Mouse (Mus musculus) midbrain, postnatal 0 days (tissue): ENCODE measurements around the gene Snrnp35. TPM values are rescaled to one million over a fixed set of nuclear protein-coding genes. Genes with fewer than 3 reads are reported as not detected.
"Not testable (repeated sequence)": the region's sequence is repeated elsewhere in the genome, so short reads cannot be mapped to it uniquely, and the experiment has no call there.

Experiments used
- ATAC-seq: fragments of 200-750 bp; cut with Nextera tagmentation; 2 replicates; pipeline ENCODE4 v1.8.0; 2017; ENCODE audit warnings: moderate number of reproducible peaks, mild to moderate bottlenecking, moderate TSS enrichment, moderate library complexity; ENCODE audit not compliant: low FRiP score
- DNase-seq: peaks from one replicate; pipeline ENCODE4 v3.0.0-alpha.2; 2015; ENCODE audit warnings: low spot score
- H3K27ac ChIP-seq: fragments of 300-500 bp; sonication (generic); 2 replicates; pipeline ENCODE4 v1.5.1; 2014; ENCODE audit warnings: low read depth, mild to moderate bottlenecking, low read length, mixed read lengths
- H3K27me3 ChIP-seq: fragments of 300-500 bp; sonication (generic); 2 replicates; pipeline ENCODE4 v1.6.1; 2014; ENCODE audit warnings: low read length, control low read depth, mixed read lengths; ENCODE audit not compliant: insufficient read depth
- H3K36me3 ChIP-seq: fragments of 300-500 bp; sonication (generic); 2 replicates; pipeline ENCODE4 v1.6.1; 2014; ENCODE audit warnings: low read length, control low read depth, mixed read lengths; ENCODE audit not compliant: insufficient read depth
- H3K4me1 ChIP-seq: fragments of 300-500 bp; sonication (generic); 2 replicates; pipeline ENCODE4 v1.6.1; 2014; ENCODE audit warnings: mild to moderate bottlenecking, control low read depth, antibody characterized with exemption, low read length, mixed read lengths; ENCODE audit not compliant: insufficient read depth
- H3K4me2 ChIP-seq: fragments of 300-500 bp; sonication (generic); 2 replicates; pipeline ENCODE4 v1.6.1; 2014; ENCODE audit warnings: low read depth, mild to moderate bottlenecking, low read length, mixed read lengths; ENCODE audit not compliant: poor library complexity, severe bottlenecking
- H3K4me3 ChIP-seq: fragments of 300-500 bp; sonication (generic); 2 replicates; pipeline ENCODE4 v1.5.1; 2014; ENCODE audit warnings: low read depth, mild to moderate bottlenecking, low read length, moderate library complexity
- H3K9ac ChIP-seq: fragments of 300-500 bp; sonication (generic); replicated peaks from 2 replicates; pipeline ENCODE4 v1.6.1; 2014; ENCODE audit warnings: mild to moderate bottlenecking, low read length, moderate library complexity, mixed read lengths; ENCODE audit not compliant: poor library complexity, severe bottlenecking
- H3K9me3 ChIP-seq: fragments of 300-500 bp; sonication (generic); 2 replicates; pipeline ENCODE4 v1.6.1; 2016; ENCODE audit warnings: low read length, control low read depth
- CTCF ChIP-seq: IDR thresholded peaks from 2 replicates; pipeline ENCODE4 v1.5.1; 2016; ENCODE audit warnings: antibody characterized with exemption, mild to moderate bottlenecking
- WGBS: fragments of 180-500 bp; shearing (Covaris S2); extraction: QIAGEN DNeasy Blood & Tissue Kit; methylation state at CpG from one replicate; pipeline ENCODE4 v1.1.7; 2014; 5-methylcytosine and 5-hydroxymethylcytosine counted together
- polyA plus RNA-seq: library from polyadenylated mRNA; unstranded; fragments of >200 nt; fragmentation: Nextera tagmentation; extraction: Ambion mirVana; gene quantifications from 2 replicates; pipeline ENCODE4 v1.2.1, GENCODE M21; 2015
- total RNA-seq: library from RNA; depleted of rRNA; stranded (reverse); fragments of >200 nt; gene quantifications from 2 replicates; pipeline ENCODE4 v1.2.3, GENCODE M21; 2014

Snrnp35 gene
- total and polyA plus RNA-seq, 2 experiments from 2014 or later: 10.7 to 13.0 TPM

DNA sequence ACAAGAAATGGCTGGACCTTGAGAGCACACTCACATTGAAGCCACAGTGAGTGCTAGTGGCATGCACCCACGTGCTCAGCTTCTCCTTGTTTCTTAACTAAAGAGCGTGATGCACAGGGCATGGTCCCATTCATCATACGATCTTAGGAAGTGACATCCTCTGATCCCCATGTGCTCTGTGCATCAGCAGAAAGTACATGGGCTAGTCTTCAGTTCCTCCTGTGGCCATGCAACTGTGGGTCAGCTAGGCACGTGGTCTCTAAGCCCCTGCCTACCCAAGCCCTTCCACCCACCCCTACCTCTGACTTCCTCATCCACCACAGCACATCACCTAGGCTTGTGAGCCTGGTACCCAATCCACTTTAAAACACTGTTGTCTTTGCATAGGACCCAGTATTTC, 9.7 kb downstream of the Snrnp35 start:
- H3K36me3 ChIP-seq: peaks cover 22% of the 10 kb centered on the region
- H3K9ac ChIP-seq: no peak overlapping the region
- 87% methylated on average over 4 of the region's 4 CpGs for WGBS
- no peak for TF ChIP-seq CTCF
- DNase-seq: no peak
- H3K4me1 ChIP-seq: no peaks in the 10 kb centered on the region
- no peak overlapping the region for H3K27ac ChIP-seq
- H3K9me3 ChIP-seq: no peaks in the 10 kb centered on the region
- no peak overlapping the region for H3K4me2 ChIP-seq
- no peaks in the 10 kb centered on the region for H3K27me3 ChIP-seq
- no peak for ATAC-seq
- H3K4me3 ChIP-seq: no peak overlapping the region

DNA sequence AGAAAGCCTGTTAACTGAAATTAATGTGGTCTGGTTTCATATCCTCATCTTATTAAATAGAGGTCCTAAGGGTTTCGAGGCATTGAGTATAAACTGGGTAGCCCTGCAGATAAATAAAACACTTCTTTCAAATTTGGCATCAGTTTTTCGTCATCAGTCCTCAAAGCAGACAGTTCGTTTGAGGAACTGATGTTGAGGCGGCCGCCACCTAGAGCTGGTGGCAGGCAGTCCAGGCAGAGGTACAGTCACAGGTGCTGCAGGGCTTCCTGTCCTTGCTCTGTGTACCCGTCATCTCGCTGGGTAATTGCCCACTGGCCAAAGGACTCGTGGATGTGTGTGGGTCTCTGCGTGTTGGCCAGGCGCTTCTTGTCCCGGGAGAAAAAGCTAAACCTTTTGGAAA, 10.5 kb downstream of the Snrnp35 start:
- Histone ChIP-seq H3K9me3 (no peaks in the 10 kb centered on the region), H3K27me3 (no peaks in the 10 kb centered on the region), H3K4me2 (no peak overlapping the region), H3K27ac (no peak overlapping the region), H3K9ac (no peak overlapping the region), H3K4me3 (no peak overlapping the region), H3K36me3 (peaks cover 28% of the 10 kb centered on the region), H3K4me1 (no peaks in the 10 kb centered on the region)
- WGBS: 90% methylated on average over 11 of the region's 11 CpGs
- DNase-seq: no peak
- no peak for TF ChIP-seq CTCF
- ATAC-seq: no peak

DNA sequence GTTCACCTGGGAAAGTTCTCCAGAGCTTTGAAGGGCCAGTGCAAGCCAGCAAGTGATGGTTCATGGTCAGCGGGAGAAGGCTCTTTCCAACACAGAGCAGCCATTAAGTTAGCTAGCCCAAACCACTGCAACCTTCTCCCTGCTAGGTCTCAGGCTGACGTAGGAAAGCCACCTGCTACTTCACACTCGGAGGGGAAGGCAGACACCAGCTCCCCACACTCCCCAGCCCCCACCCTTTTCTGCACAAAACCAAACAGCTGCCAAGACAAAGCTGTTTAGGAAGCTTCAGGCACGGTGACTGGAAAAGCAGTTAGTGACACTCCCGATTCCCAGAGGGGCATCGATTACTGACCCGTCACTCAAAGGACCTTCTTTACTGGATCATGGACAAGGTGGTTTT, 12.6 kb downstream of the Snrnp35 start:
- Histone ChIP-seq H3K9me3 (no peaks in the 10 kb centered on the region), H3K4me1 (no peaks in the 10 kb centered on the region), H3K4me2 (no peak overlapping the region), H3K27ac (no peak overlapping the region), H3K4me3 (no peak overlapping the region), H3K9ac (no peak overlapping the region), H3K36me3 (peaks cover 29% of the 10 kb centered on the region), H3K27me3 (no peaks in the 10 kb centered on the region)
- ATAC-seq: no peak
- no peak for TF ChIP-seq CTCF
- DNase-seq: peak; percentile 2
- WGBS: 58% methylated on average over 7 of the region's 7 CpGs

DNA sequence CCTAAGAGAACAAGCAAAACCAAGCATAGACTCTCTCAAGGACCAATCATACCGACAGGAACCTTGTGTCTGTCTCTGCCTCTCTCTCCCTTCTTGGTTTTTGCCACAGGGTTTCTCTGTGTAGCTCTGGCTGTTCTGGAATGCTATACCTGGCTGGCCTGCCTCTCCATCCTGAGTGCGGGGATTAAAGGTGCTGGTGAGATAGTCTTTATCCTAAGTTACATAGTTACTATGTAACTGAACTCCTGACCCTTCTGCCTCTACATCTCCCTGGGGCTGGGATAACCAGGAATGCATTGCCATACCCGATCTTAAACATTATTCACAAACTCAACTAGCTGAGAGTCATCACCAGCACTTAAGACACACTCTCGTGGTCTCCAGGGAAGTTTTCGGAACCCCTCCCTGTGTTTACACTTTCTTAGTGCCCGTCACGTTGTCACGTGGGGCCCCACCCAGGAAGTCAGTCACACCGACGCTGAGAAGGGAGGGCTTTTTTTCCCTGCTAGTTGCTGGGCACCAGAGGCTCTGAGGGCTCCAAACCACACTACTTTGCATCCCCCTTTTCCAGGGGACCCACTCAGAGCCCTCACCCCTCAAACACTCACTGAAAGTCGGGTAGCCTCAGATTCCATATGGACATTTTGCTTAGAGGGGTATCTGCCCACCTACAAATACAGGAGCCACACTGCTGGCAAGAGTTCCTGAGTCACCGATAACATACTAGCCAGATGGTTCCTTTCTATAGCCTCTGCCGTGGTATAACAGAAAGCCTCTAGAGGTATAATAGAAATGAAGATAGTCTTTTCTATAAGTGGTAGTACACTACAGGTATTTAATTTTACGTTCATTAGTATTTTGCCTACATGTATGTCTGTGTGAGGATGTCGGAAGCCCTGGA, 13.9 kb downstream of the Snrnp35 start:
- Histone ChIP-seq H3K36me3 (peaks cover 40% of the 10 kb centered on the region), H3K4me3 (no peak overlapping the region), H3K9ac (no peak overlapping the region), H3K4me2 (no peak overlapping the region), H3K27ac (no peak overlapping the region), H3K27me3 (no peaks in the 10 kb centered on the region), H3K4me1 (no peaks in the 10 kb centered on the region), H3K9me3 (no peaks in the 10 kb centered on the region)
- TF ChIP-seq CTCF: no peak
- ATAC-seq (no peak), DNase-seq (no peak)
- 83% methylated on average over 15 of the region's 15 CpGs for WGBS

DNA sequence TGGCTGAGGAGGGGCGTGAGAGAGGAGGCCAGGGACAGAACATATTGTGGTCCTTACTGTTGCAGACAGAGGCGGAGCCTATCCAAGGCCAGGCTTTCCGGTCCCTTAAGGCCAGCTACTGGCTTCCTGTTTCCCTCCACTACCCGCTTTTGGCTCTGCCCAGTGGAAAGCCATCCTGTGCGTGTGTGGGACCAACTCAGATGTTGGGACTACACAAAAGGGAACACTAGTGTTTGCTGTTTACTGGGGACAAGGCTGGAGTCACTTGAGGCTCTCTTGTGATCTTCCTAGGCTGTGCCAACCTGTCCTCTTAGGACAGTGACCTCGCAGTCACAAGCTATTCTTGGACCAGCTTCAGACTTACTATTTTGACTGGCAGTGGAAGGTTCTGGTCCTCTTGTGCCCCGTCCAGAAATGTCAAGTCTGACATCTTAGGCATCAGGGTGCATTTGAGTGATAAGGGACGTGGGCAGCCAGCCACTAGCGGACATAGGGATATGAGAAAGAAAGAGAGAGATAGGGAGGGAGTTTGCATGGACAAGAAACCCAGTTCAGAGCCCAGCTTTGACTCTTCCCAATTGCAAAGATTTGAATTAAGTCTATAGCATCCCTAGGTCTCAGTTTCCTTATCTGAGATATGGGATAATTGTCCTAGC, 15.4 kb downstream of the Snrnp35 start:
- Histone ChIP-seq H3K4me1 (no peaks in the 10 kb centered on the region), H3K27ac (no peak overlapping the region), H3K36me3 (peaks cover 40% of the 10 kb centered on the region), H3K9me3 (no peaks in the 10 kb centered on the region), H3K9ac (no peak overlapping the region), H3K27me3 (no peaks in the 10 kb centered on the region), H3K4me3 (no peak overlapping the region), H3K4me2 (no peak overlapping the region)
- TF ChIP-seq CTCF: no peak
- WGBS: 72% methylated on average over 9 of the region's 9 CpGs
- DNase-seq (no peak), ATAC-seq (no peak)

DNA sequence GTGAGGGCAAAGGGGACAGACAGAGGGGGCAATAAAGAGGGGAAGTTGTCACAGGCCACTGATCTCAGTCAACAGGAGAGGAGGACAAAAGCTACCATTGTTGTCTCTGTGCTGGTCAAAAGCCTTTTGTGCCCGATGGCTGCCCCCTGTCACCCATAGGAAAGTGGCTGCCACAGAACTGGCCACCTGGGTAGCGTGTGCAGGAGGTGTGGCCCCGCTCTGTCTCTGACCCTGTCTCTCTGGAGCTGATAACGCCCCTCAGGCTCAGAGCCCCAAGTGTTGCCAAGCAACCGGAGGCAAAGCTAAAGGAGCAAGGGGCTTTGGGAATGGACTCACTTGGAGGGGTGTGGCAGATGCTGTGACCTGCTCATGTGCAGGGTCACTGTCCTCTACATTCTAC, 16.1 kb downstream of the Snrnp35 start:
- no peak overlapping the region for H3K4me2 ChIP-seq
- no peak overlapping the region for H3K27ac ChIP-seq
- H3K36me3 ChIP-seq: peaks cover 35% of the 10 kb centered on the region
- no peaks in the 10 kb centered on the region for H3K9me3 ChIP-seq
- DNase-seq (no peak), ATAC-seq (no peak)
- H3K4me1 ChIP-seq: no peaks in the 10 kb centered on the region
- H3K27me3 ChIP-seq: no peaks in the 10 kb centered on the region
- 29% methylated on average over 5 of the region's 5 CpGs for WGBS
- H3K9ac ChIP-seq: no peak overlapping the region
- TF ChIP-seq CTCF: no peak
- H3K4me3 ChIP-seq: no peak overlapping the region

DNA sequence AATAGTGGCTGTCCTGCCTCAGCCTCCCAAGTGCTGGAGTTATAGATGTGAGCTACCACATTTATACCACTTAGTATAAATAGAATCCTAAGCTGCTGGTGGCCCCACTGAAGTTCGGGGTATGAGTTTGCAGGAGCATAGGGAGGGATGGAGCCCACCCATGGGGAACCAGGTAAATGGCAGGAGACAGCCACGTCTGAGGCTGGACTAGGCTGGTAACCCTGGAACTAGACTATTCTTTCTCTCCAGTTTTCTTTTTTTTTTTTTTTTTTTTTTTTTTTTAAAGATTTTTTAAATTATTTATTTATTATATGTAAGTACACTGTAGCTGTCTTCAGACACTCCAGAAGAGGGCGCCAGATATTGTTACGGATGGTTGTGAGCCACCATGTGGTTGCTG, 17.1 kb downstream of the Snrnp35 start:
- H3K36me3 ChIP-seq: peaks cover 34% of the 10 kb centered on the region
- H3K27ac ChIP-seq, H3K4me2 ChIP-seq, H3K4me3 ChIP-seq, H3K4me1 ChIP-seq, H3K27me3 ChIP-seq, H3K9ac ChIP-seq, DNase-seq, ATAC-seq, H3K9me3 ChIP-seq: not testable (repeated sequence)
- 84% methylated on average over 2 of the region's 4 CpGs for WGBS
